Mouse (Mus musculus): ENCODE data around the gene Ssna1. TPM values are rescaled to one million over a fixed set of nuclear protein-coding genes. Genes with fewer than 3 reads are reported as not detected.
"Not testable (repeated sequence)": the region's sequence is repeated elsewhere in the genome, so short reads cannot be mapped to it uniquely, and the experiment has no call there.

The Ssna1 gene
- polyA plus RNA-seq, 1 experiment from 2014 or later, result 173 TPM

DNA sequence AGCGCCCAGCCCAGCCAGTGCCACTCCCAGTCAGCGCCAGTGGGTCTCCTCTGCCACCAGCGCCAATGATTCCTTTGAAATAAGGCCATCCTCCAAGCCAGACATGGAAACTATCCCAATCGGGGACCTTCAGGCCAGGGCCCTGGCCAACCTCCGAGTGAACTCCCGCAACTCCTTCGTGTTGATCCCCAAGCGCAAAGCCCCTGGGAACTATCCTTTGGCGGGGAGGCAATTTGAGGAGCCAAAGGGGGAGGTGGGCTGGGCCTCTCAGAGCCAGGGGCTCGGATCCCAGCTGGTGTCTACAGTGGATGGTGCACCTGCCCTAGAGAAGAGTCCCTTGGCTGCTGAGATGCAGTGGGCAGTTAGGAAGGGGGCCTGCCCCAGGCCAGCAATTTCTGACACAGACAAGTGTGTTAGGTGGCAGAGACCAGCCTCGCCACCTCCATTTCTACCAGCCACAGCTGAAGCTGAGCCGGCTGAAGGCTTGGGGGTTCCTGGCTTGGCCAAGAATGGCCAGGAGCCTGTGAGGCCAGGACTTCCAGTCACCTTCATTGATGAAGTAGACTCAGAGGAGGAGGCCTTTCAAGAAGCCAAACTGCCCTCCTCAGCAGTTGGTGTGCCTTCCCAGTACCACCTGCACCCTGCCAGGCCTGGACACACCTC, 8.5 kb downstream of the Ssna1 start:
- Histone ChIP-seq H3K36me3 (ENCODE audit: insufficient read depth, low read length) (no peaks in the 10 kb centered on the region), H3K9me3 (ENCODE audit: low read length) (no peaks in the 10 kb centered on the region), H3K27me3 (replicated peaks; ENCODE audit: insufficient read depth, low read length) (no peaks in the 10 kb centered on the region), H3K27ac (ENCODE audit: low read length) (no peak overlapping the region), H3K4me3 (ENCODE audit: low read depth, low read length) (peak overlapping the region; percentile 71), H3K4me1 (ENCODE audit: insufficient read depth, low read depth, low read length) (peaks cover 14% of the 10 kb centered on the region; the same call in 1 of the 2 replicates), H3K9ac (replicated peaks; ENCODE audit: low read depth) (0 out of 2 replicates have a peak overlapping the region, but pooled peaks have one; percentile 48), H3K4me2 (replicated peaks; ENCODE audit: low read depth, low read length) (peak overlapping the region; percentile 98)
- TF ChIP-seq EP300 (IDR thresholded peaks at IDR 0.05) (no peak), CTCF (IDR thresholded peaks at IDR 0.05) (no peak)
- WGBS, result 22% methylated on average over 12 of the region's 12 CpGs
- ATAC-seq, result no peak
- no peak for DNase-seq (ENCODE audit: low spot score)

DNA sequence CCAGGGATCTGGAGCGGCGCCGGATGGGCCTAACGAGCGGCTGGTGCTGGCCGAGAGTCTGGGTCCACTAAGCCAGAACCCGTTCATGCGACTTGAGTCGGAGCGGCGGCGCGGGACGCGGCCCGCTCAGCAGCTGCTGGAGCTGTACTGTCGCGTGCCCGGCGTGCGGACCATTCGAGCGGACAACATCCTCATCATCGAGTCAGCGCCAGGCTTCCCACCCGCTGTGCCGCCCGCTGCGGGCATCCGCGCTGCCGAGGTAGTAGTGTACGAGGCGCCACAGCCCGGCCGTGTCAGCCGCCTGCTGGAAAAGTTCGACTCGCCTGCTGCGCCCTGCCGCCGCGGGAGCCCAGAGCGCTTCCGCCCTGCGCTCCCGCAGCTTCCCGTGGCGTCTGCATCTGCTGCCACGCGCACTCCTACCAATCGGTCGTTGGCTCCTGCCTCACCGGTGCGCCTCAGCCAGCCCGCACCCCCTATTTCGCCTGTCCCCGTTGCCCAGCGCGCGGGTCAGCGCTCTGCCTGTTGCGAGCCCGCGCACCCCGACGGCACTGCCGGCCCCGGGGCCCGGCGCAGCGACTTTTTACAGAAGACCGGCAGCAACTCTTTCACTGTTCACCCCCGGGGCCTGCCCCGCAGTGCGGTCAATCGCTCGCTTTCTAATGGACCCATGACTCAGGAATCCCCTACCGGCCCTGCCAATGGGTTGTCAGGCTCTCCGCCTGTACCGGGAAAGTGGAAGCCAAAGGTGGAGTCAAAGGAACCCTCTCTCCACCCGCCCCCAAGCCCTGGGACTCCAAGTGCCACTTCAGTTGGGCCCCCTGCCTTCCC, 9.2 kb downstream of the Ssna1 start:
- no peaks in the 10 kb centered on the region for H3K27me3 ChIP-seq (replicated peaks; ENCODE audit: insufficient read depth, low read length)
- TF ChIP-seq EP300 (IDR thresholded peaks at IDR 0.05) (no peak), CTCF (IDR thresholded peaks at IDR 0.05) (no peak; the same call in 1 of the 2 replicates)
- WGBS, result under 1% methylated on average over 78 of the region's 82 CpGs
- DNase-seq (ENCODE audit: low spot score) (peak; percentile 46), ATAC-seq (peak; percentile 5)
- H3K27ac ChIP-seq (ENCODE audit: low read length), result no peak overlapping the region; the same call in 1 of the 2 replicates
- H3K4me2 ChIP-seq (replicated peaks; ENCODE audit: low read depth, low read length), result peak overlapping the region; percentile 98
- no peaks in the 10 kb centered on the region for H3K36me3 ChIP-seq (ENCODE audit: insufficient read depth, low read length)
- H3K4me1 ChIP-seq (ENCODE audit: insufficient read depth, low read depth, low read length), result peaks cover 14% of the 10 kb centered on the region; the same call in 1 of the 2 replicates
- H3K4me3 ChIP-seq (ENCODE audit: low read depth, low read length), result peak overlapping the region; percentile 71
- no peaks in the 10 kb centered on the region for H3K9me3 ChIP-seq (ENCODE audit: low read length)
- peak overlapping the region; percentile 48 for H3K9ac ChIP-seq (replicated peaks; ENCODE audit: low read depth)

DNA sequence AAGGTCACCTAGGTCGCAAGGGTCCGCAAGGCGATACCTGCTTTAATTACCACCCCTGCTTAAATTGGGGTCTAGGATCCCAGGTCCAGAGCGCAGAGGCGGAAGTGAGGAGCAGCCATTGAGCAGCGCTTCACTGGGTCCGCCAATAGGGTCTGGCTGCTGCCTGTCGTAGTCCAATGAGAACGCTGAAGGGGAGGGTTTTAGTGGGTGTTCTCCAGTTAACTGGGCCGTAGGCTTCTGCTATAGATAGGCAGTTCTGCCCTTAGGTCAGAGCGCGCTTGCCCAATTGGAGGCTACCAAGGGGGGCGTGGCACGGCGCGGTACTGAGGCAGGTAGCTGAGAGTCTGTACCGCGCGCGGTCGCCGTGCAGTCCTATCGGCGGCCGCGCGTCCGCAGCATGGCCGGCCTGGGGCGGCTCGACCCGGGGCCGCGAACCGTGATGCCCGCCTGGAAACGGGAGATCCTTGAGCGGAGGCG, 9.9 kb downstream of the Ssna1 start, which contains the start of gene Tprn:
TSS of gene Tprn (plus strand) at position 328 of the 477 bp plus-strand sequence.
- ATAC-seq (peak; percentile 99), DNase-seq (ENCODE audit: low spot score) (peak; percentile 98)
- no peaks in the 10 kb centered on the region for H3K9me3 ChIP-seq (ENCODE audit: low read length)
- peak within 1 kb of the TSS; percentile 48 for H3K9ac ChIP-seq (replicated peaks; ENCODE audit: low read depth)
- no peaks in the 10 kb centered on the region for H3K27me3 ChIP-seq (replicated peaks; ENCODE audit: insufficient read depth, low read length)
- peaks cover 14% of the 10 kb centered on the region; the same call in 1 of the 2 replicates for H3K4me1 ChIP-seq (ENCODE audit: insufficient read depth, low read depth, low read length)
- H3K4me2 ChIP-seq (replicated peaks; ENCODE audit: low read depth, low read length), result peak within 1 kb of the TSS; percentile 98
- TF ChIP-seq EP300 (IDR thresholded peaks at IDR 0.05), result no peak
- peak; percentile 20 for TF ChIP-seq CTCF (IDR thresholded peaks at IDR 0.05)
- H3K27ac ChIP-seq (ENCODE audit: low read length), result peak within 1 kb of the TSS; percentile 11
- peak within 1 kb of the TSS; percentile 71 for H3K4me3 ChIP-seq (ENCODE audit: low read depth, low read length)
- no peaks in the 10 kb centered on the region for H3K36me3 ChIP-seq (ENCODE audit: insufficient read depth, low read length)
- under 1% methylated on average over 39 of the region's 39 CpGs for WGBS

DNA sequence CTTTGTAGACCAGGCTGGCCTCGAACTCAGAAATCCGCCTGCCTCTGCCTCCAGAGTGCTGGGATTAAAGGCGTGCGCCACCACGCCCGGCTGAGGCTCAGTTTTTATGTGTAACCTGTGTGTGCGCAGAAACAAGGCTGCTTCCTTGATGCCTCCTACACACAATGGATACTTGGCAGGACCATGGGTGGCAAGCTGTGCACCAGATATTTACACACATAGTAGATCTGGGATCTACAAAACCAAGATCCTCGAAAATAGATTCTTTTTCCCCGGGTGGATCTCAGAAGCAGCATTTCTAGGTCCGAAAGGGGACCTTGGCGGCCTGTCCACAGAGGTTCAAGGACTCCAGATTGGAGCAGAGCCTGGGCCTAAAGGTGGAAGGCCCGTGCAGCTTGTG, 10.4 kb downstream of the Ssna1 start:
- H3K27me3 ChIP-seq (replicated peaks; ENCODE audit: insufficient read depth, low read length), result no peaks in the 10 kb centered on the region
- peak overlapping the region; percentile 11; the same call in 1 of the 2 replicates for H3K27ac ChIP-seq (ENCODE audit: low read length)
- no peaks in the 10 kb centered on the region for H3K9me3 ChIP-seq (ENCODE audit: low read length)
- peak overlapping the region; percentile 98 for H3K4me2 ChIP-seq (replicated peaks; ENCODE audit: low read depth, low read length)
- H3K4me1 ChIP-seq (ENCODE audit: insufficient read depth, low read depth, low read length), result peaks cover 14% of the 10 kb centered on the region; the same call in 1 of the 2 replicates
- no peaks in the 10 kb centered on the region for H3K36me3 ChIP-seq (ENCODE audit: insufficient read depth, low read length)
- H3K9ac ChIP-seq (replicated peaks; ENCODE audit: low read depth), result no peak overlapping the region
- TF ChIP-seq EP300 (IDR thresholded peaks at IDR 0.05) (peak; percentile 36; the same call in 1 of the 2 replicates), CTCF (IDR thresholded peaks at IDR 0.05) (no peak)
- ATAC-seq (peak; percentile 5), DNase-seq (ENCODE audit: low spot score) (no peak)
- H3K4me3 ChIP-seq (ENCODE audit: low read depth, low read length), result peak overlapping the region; percentile 71
- WGBS, result 48% methylated on average over 12 of the region's 12 CpGs

DNA sequence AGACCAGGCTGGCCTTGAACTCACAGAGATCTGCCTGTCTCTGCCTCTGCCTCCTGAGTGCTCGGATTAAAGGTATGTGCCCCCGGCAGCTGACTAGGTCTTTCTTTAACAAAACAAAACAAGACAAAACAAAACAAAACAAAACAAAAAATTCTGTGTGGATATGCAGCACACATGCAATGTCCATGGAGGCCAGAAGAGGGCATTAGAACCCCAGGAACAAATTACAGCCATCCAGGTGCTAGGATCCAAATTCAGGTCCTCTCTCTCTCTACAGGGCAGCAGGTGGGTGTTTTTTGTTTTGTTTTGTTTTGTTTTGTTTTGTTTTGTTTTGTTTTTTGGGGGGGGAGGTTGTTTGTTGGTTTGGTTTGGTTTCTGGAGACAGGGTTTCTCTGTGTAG, 13.4 kb downstream of the Ssna1 start:
- peaks cover 11% of the 10 kb centered on the region for H3K4me1 ChIP-seq (ENCODE audit: insufficient read depth, low read depth, low read length)
- no peak overlapping the region for H3K4me2 ChIP-seq (replicated peaks; ENCODE audit: low read depth, low read length)
- no peak overlapping the region for H3K9ac ChIP-seq (replicated peaks; ENCODE audit: low read depth)
- H3K4me3 ChIP-seq (ENCODE audit: low read depth, low read length), result no peak overlapping the region
- ATAC-seq (no peak), DNase-seq (ENCODE audit: low spot score) (no peak)
- no peaks in the 10 kb centered on the region for H3K9me3 ChIP-seq (ENCODE audit: low read length)
- 68% methylated on average over 2 of the region's 2 CpGs for WGBS
- TF ChIP-seq EP300 (IDR thresholded peaks at IDR 0.05), result no peak
- peak; percentile 65 for TF ChIP-seq CTCF (IDR thresholded peaks at IDR 0.05)
- no peak overlapping the region for H3K27ac ChIP-seq (ENCODE audit: low read length)
- H3K27me3 ChIP-seq (replicated peaks; ENCODE audit: insufficient read depth, low read length), result no peaks in the 10 kb centered on the region
- H3K36me3 ChIP-seq (ENCODE audit: insufficient read depth, low read length), result no peaks in the 10 kb centered on the region; the same call in 1 of the 2 replicates

DNA sequence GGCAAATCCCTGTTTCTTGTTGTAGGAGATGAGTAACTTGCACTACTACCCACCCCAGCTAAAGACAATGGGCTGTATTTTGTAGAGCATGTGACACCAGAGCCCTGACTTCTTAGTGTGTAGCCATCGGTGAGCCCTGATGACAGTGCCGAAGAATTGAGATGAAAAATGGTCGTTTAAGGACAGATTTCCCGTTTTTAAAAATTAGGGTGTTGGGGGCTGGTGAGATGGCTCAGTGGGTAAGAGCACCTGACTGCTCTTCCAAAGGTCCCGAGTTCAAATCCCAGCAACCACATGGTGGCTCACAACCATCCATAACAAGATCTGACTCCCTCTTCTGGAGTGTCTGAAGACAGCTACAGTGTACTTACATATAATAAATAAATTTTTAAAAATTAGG, 15.0 kb downstream of the Ssna1 start:
- H3K36me3 ChIP-seq (ENCODE audit: insufficient read depth, low read length), result not testable (repeated sequence)

More for the DNA sequence above, 15.0 kb downstream of the Ssna1 start:
- DNase-seq (ENCODE audit: low spot score); H3K4me3 ChIP-seq (ENCODE audit: low read depth, low read length); H3K27ac ChIP-seq (ENCODE audit: low read length); H3K4me2 ChIP-seq (replicated peaks; ENCODE audit: low read depth, low read length); H3K9me3 ChIP-seq (ENCODE audit: low read length); ATAC-seq; H3K27me3 ChIP-seq (replicated peaks; ENCODE audit: insufficient read depth, low read length); H3K9ac ChIP-seq (replicated peaks; ENCODE audit: low read depth): not testable (repeated sequence)
- H3K4me1 ChIP-seq (ENCODE audit: insufficient read depth, low read depth, low read length), result peaks cover 11% of the 10 kb centered on the region
- WGBS, result 81% methylated on average over 5 of the region's 5 CpGs
